Mouse (Mus musculus) megakaryocyte, embryonic 14.5 days (primary cell): ENCODE measurements around the gene Dapk2. TPM values are rescaled to one million over a fixed set of nuclear protein-coding genes. Genes with fewer than 3 reads are reported as not detected.

Experiments used
- H3K27me3 ChIP-seq: replicated peaks from 2 replicates; pipeline ENCODE3; 2012; ENCODE audit warnings: inconsistent platforms
- H3K36me3 ChIP-seq: replicated peaks from 2 replicates; pipeline ENCODE3; 2012; ENCODE audit warnings: low read length, inconsistent platforms, mixed read lengths
- H3K4me1 ChIP-seq: 2 replicates; pipeline ENCODE4 v1.6.1; 2012; ENCODE audit warnings: inconsistent platforms
- H3K4me3 ChIP-seq: replicated peaks from 2 replicates; pipeline ENCODE3; 2012; ENCODE audit warnings: moderate library complexity, mild to moderate bottlenecking, inconsistent platforms
- H3K9me3 ChIP-seq: 2 replicates; pipeline ENCODE4 v1.6.1; 2012; ENCODE audit warnings: inconsistent platforms
- FLI1 ChIP-seq: IDR thresholded peaks from 2 replicates; pipeline ENCODE4 v1.6.1; 2012; ENCODE audit warnings: low read length, inconsistent platforms, mixed read lengths
- GATA1 ChIP-seq: IDR thresholded peaks from 3 replicates; pipeline ENCODE4 v1.6.1; 2012; ENCODE audit warnings: mixed read lengths, low read length, inconsistent platforms, borderline replicate concordance
- polyA plus RNA-seq: library from polyadenylated mRNA; stranded (reverse); fragments of >175 nt; gene quantifications from 2 replicates; pipeline ENCODE4 v1.2.3, GENCODE M21; 2012; ENCODE audit warnings: low replicate concordance; ENCODE audit not compliant: insufficient read depth

Gene Dapk2
- polyA plus RNA-seq, 1 experiment = 1.2 TPM

GRCm38 (mm10) chr9:66181826-66182678 lies 24.0 kb downstream of the Dapk2 start:
- TF ChIP-seq FLI1 (no peak), GATA1 (no peak)
- Histone ChIP-seq H3K4me1 (peaks cover 40% of the 10 kb centered on the region), H3K36me3 (no peaks in the 10 kb centered on the region), H3K27me3 (peaks cover 13% of the 10 kb centered on the region), H3K9me3 (no peaks in the 10 kb centered on the region), H3K4me3 (peak overlapping the region; percentile 64)

GRCm38 (mm10) chr9:66182679-66182993 lies 24.6 kb downstream of the Dapk2 start:
- Histone ChIP-seq H3K36me3 (no peaks in the 10 kb centered on the region), H3K9me3 (no peaks in the 10 kb centered on the region), H3K4me3 (no peak overlapping the region), H3K27me3 (peaks cover 11% of the 10 kb centered on the region), H3K4me1 (peaks cover 37% of the 10 kb centered on the region)
- no peak for TF ChIP-seq GATA1
- TF ChIP-seq FLI1 = no peak

GRCm38 (mm10) chr9:66183023-66183422 lies 25.0 kb downstream of the Dapk2 start:
- TF ChIP-seq FLI1 (no peak), GATA1 (no peak)
- Histone ChIP-seq H3K36me3 (no peaks in the 10 kb centered on the region), H3K4me3 (no peak overlapping the region), H3K9me3 (no peaks in the 10 kb centered on the region), H3K4me1 (peaks cover 37% of the 10 kb centered on the region), H3K27me3 (peaks cover 11% of the 10 kb centered on the region)

- no peak overlapping the region for H3K4me3 ChIP-seq
- TF ChIP-seq FLI1 (no peak), GATA1 (no peak)
- peaks cover 39% of the 10 kb centered on the region for H3K4me1 ChIP-seq
- peaks cover 11% of the 10 kb centered on the region for H3K27me3 ChIP-seq
- H3K9me3 ChIP-seq = peaks cover 4% of the 10 kb centered on the region; the same call in 1 of the 2 replicates
- no peaks in the 10 kb centered on the region for H3K36me3 ChIP-seq
Measured at GRCm38 (mm10) chr9:66184572-66184971, 26.5 kb downstream of the Dapk2 start.

GRCm38 (mm10) chr9:66186426-66186825 lies 28.4 kb downstream of the Dapk2 start:
- H3K4me1 ChIP-seq = peaks cover 28% of the 10 kb centered on the region
- TF ChIP-seq GATA1 (no peak), FLI1 (no peak)
- peaks cover 9% of the 10 kb centered on the region for H3K27me3 ChIP-seq
- peaks cover 4% of the 10 kb centered on the region; the same call in 1 of the 2 replicates for H3K9me3 ChIP-seq
- no peak overlapping the region for H3K4me3 ChIP-seq
- no peaks in the 10 kb centered on the region for H3K36me3 ChIP-seq

GRCm38 (mm10) chr9:66189026-66189425 lies 31.0 kb downstream of the Dapk2 start:
- TF ChIP-seq FLI1 (no peak), GATA1 (no peak)
- Histone ChIP-seq H3K4me3 (no peak overlapping the region), H3K27me3 (peaks cover 12% of the 10 kb centered on the region), H3K9me3 (peaks cover 4% of the 10 kb centered on the region; the same call in 1 of the 2 replicates), H3K36me3 (no peaks in the 10 kb centered on the region), H3K4me1 (peaks cover 17% of the 10 kb centered on the region)

GRCm38 (mm10) chr9:66194003-66194402 lies 36.0 kb downstream of the Dapk2 start:
- no peak overlapping the region for H3K4me3 ChIP-seq
- H3K4me1 ChIP-seq = peaks cover 24% of the 10 kb centered on the region
- no peaks in the 10 kb centered on the region for H3K9me3 ChIP-seq
- TF ChIP-seq GATA1 (no peak), FLI1 (no peak)
- H3K27me3 ChIP-seq = peaks cover 18% of the 10 kb centered on the region
- no peaks in the 10 kb centered on the region for H3K36me3 ChIP-seq

GRCm38 (mm10) chr9:66196561-66196960 lies 38.5 kb downstream of the Dapk2 start:
- no peaks in the 10 kb centered on the region for H3K36me3 ChIP-seq
- no peak overlapping the region for H3K4me3 ChIP-seq
- TF ChIP-seq FLI1 = no peak
- TF ChIP-seq GATA1 = no peak
- H3K9me3 ChIP-seq = no peaks in the 10 kb centered on the region
- peaks cover 27% of the 10 kb centered on the region for H3K27me3 ChIP-seq
- H3K4me1 ChIP-seq = peaks cover 34% of the 10 kb centered on the region

- H3K4me3 ChIP-seq = no peak overlapping the region
- peaks cover 24% of the 10 kb centered on the region for H3K27me3 ChIP-seq
- peaks cover 44% of the 10 kb centered on the region for H3K4me1 ChIP-seq
- H3K36me3 ChIP-seq = no peaks in the 10 kb centered on the region
- no peaks in the 10 kb centered on the region for H3K9me3 ChIP-seq
- no peak for TF ChIP-seq GATA1
- TF ChIP-seq FLI1 = no peak
Measured at GRCm38 (mm10) chr9:66198533-66198932, 40.5 kb downstream of the Dapk2 start.

GRCm38 (mm10) chr9:66199657-66200410 lies 41.8 kb downstream of the Dapk2 start:
- H3K4me1 ChIP-seq = peaks cover 36% of the 10 kb centered on the region
- H3K9me3 ChIP-seq = no peaks in the 10 kb centered on the region
- no peak overlapping the region for H3K4me3 ChIP-seq
- TF ChIP-seq GATA1 (no peak), FLI1 (no peak)
- peaks cover 24% of the 10 kb centered on the region for H3K27me3 ChIP-seq
- no peaks in the 10 kb centered on the region for H3K36me3 ChIP-seq
